Mouse (Mus musculus) B cell, adult 2 months (primary cell): ENCODE data around the gene Rtn4rl1.

ENCODE experiments used
- DNase-seq, 2 experiments: peaks; one replicate each; pipeline ENCODE4 v3.0.0; 2022

Rtn4rl1 gene

GRCm38 (mm10) chr11:75308650-75309049 is 115.1 kb downstream of the Rtn4rl1 start:
- DNase-seq, result no peak

- no peak for DNase-seq
Observed at GRCm38 (mm10) chr11:75310813-75311212, 117.2 kb downstream of the Rtn4rl1 start.

GRCm38 (mm10) chr11:75311751-75312150 is 118.2 kb downstream of the Rtn4rl1 start:
- DNase-seq, result no peak

- DNase-seq, result no peak
Observed at GRCm38 (mm10) chr11:75313834-75314233, 120.3 kb downstream of the Rtn4rl1 start.
